Comparison of ENCODE assay signal across 10 mouse cellular contexts in genomic region chr4:80002738-80003635, GRCm38 (mm10).
DNase-seq lines count a peak whose midpoint lies in the region; ATAC-seq and TF ChIP-seq lines count a peak whose summit lies in the region.
"Had no signal": no experiment of that assay in that cellular context is flagged by ENCODE, and none has a peak within 500 bp of the region (broad histone marks: within the 10 kb centered on the region; RNA-seq: fewer than 3 reads in every experiment).

No protein-coding gene starts in this region.

- no peak for TF ChIP-seq EP300 in liver, postnatal 0 days (IDR thresholded peaks at IDR 0.05; ENCODE audit: low read depth)

- no peak for DNase-seq in heart, adult 11 months
- no peak for DNase-seq in G1E (ENCODE audit: low spot score)
- no peak for DNase-seq in liver, postnatal 0 days
- no peak for DNase-seq in left cerebral cortex, adult 8-10 months (ENCODE audit: low spot score in 2 of 2)
- DNase-seq in layer of hippocampus, adult 18-20 months (ENCODE audit: low spot score in 2 of 2): no peak
- no peak for DNase-seq in spleen, adult 12 weeks (ENCODE audit: low spot score)
- DNase-seq: thymus, adult 2 months had no signal

- peak; percentile 100 for ATAC-seq in heart, embryonic 13.5 days (ENCODE audit: extremely low read depth, insufficient number of reproducible peaks, low FRiP score, low TSS enrichment)
- peak; percentile 77 for ATAC-seq in G1E (ENCODE audit: extremely low read depth, insufficient number of reproducible peaks, low FRiP score, poor library complexity, severe bottlenecking)
- peak; percentile 84 for ATAC-seq in granulocyte monocyte progenitor cell, adult 5-6 weeks (replicated peaks; ENCODE audit: poor library complexity, severe bottlenecking)
- ATAC-seq in liver, postnatal 0 days: peak; percentile 100

- no peaks in the 10 kb centered on the region for H3K9me3 ChIP-seq in heart, embryonic 13.5 days
- peaks cover 3% of the 10 kb centered on the region for H3K9me3 ChIP-seq in G1E (replicated peaks)
- no peaks in the 10 kb centered on the region for H3K9me3 ChIP-seq in liver, postnatal 0 days (ENCODE audit: low read length)

- H3K4me1 ChIP-seq in heart, embryonic 13.5 days: no peaks in the 10 kb centered on the region
- no peaks in the 10 kb centered on the region for H3K4me1 ChIP-seq in G1E (ENCODE audit: insufficient read depth, low read depth, low read length)
- H3K4me1 ChIP-seq in liver, postnatal 0 days (ENCODE audit: insufficient read depth): no peaks in the 10 kb centered on the region

- H3K27me3 ChIP-seq in heart, embryonic 13.5 days (replicated peaks): no peaks in the 10 kb centered on the region
- H3K27me3 ChIP-seq in G1E (ENCODE audit: insufficient read depth, low read length): no peaks in the 10 kb centered on the region
- H3K27me3 ChIP-seq in liver, postnatal 0 days (ENCODE audit: insufficient read depth, low read length): no peaks in the 10 kb centered on the region

- no peak for TF ChIP-seq CTCF in G1E (IDR thresholded peaks at IDR 0.05; ENCODE audit: low read depth, low read length)
- TF ChIP-seq CTCF in liver, postnatal 0 days (IDR thresholded peaks at IDR 0.05; ENCODE audit: low read depth): no peak

- H3K4me3 ChIP-seq in heart, embryonic 13.5 days: no peak overlapping the region
- no peak overlapping the region for H3K4me3 ChIP-seq in G1E (ENCODE audit: low read depth, low read length)
- no peak overlapping the region for H3K4me3 ChIP-seq in liver, postnatal 0 days (ENCODE audit: low read depth, low read length)

- H3K36me3 ChIP-seq in heart, embryonic 13.5 days: no peaks in the 10 kb centered on the region
- H3K36me3 ChIP-seq in G1E (replicated peaks): no peaks in the 10 kb centered on the region
- H3K36me3 ChIP-seq in liver, postnatal 0 days (replicated peaks; ENCODE audit: insufficient read depth, low read length): no peaks in the 10 kb centered on the region

- H3K9ac ChIP-seq in heart, embryonic 13.5 days: no peak overlapping the region
- H3K9ac ChIP-seq in liver, postnatal 0 days (replicated peaks): no peak overlapping the region

- no peak overlapping the region for H3K27ac ChIP-seq in heart, embryonic 13.5 days (replicated peaks)
- H3K27ac ChIP-seq in liver, postnatal 0 days (ENCODE audit: low read depth): no peak overlapping the region
- H3K27ac ChIP-seq: macrophage had no signal

- H3K4me2 ChIP-seq in heart, embryonic 13.5 days: no peak overlapping the region
- no peak overlapping the region for H3K4me2 ChIP-seq in liver, postnatal 0 days (ENCODE audit: low read depth, low read length)

- WGBS in heart, embryonic 13.5 days: 80% methylated on average over 14 of the region's 14 CpGs
- WGBS in liver, postnatal 0 days (ENCODE audit: insufficient replicate concordance): 80% methylated on average over 14 of the region's 14 CpGs
